Mouse (Mus musculus) lung, adult 2 months (tissue): ENCODE measurements around the gene Armh3.

Experiments used
- CTCF ChIP-seq: fragments of 200-500 bp; IDR thresholded peaks from 2 replicates; pipeline ENCODE4 v1.5.1; 2011; ENCODE audit warnings: mild to moderate bottlenecking, low read length, control low read depth; ENCODE audit not compliant: insufficient read depth
- POLR2A ChIP-seq: fragments of 200-500 bp; IDR thresholded peaks from 2 replicates; pipeline ENCODE4 v1.6.1; 2011; ENCODE audit warnings: low read depth, mild to moderate bottlenecking, control low read depth, low read length, borderline replicate concordance; ENCODE audit errors: extremely low read depth

DNA sequence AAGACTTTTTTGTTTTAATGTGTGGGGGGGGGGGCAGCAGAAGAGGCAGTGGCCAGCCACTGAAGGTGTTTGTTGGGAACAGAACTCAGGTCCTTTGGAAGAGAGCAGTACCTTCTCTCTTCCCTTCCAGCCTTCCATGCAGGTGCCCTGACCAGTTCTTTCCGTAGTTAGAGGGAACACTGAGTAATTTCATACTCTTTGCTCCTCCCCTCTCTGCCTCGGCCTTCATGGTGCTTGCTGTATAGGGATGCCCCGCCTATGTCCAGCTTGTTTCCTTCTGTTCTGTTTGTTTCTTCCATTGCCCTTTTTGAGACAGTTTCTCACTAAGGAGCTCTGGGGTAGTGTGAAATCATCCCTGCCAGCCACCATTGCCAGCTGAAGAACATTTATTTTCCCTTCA is 212.8 kb downstream of the Armh3 start:
- TF ChIP-seq CTCF (no peak), POLR2A (no peak)
